Mouse (Mus musculus): ENCODE data around the gene Gm49486.

The Gm49486 gene

DNA sequence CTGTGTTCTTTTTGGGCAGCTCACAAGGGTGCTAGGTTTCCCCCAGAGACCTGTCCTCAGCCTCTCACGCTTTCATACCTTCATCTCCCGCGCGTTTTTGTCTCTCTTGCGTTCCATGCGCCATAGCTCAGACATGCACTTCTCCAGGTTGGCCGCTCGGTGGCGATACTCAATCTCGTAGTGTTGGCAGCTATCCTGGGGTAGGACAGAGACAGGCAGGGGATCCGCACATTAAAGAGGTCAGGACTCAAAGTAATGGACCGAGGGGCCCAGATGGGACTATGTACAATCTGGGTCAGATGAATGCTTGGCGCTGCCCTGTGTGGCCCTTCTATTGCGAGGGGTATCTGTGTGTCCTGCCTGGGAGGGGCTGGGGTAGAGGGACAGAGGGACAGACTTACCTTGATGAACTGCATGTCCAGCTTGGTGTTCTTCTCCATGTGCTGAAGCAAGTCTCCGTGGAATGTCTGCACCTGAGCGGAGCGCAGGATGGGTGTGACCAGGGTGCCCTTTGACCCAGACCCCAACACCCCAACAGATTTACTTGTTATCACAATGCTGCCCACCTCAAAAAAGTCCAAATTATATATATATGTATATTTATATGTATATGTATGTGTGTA is 42.0 kb downstream of the Gm49486 start:
- Histone ChIP-seq H3K36me3 (ENCODE audit: control insufficient read depth, insufficient read depth, low read length, poor library complexity, severe bottlenecking) (no peaks in the 10 kb centered on the region), H3K27me3 (ENCODE audit: control insufficient read depth, insufficient read depth, low read length, poor library complexity, severe bottlenecking) (no peaks in the 10 kb centered on the region)
- peak; percentile 71 for DNase-seq (ENCODE audit: low read depth, low spot score)

DNA sequence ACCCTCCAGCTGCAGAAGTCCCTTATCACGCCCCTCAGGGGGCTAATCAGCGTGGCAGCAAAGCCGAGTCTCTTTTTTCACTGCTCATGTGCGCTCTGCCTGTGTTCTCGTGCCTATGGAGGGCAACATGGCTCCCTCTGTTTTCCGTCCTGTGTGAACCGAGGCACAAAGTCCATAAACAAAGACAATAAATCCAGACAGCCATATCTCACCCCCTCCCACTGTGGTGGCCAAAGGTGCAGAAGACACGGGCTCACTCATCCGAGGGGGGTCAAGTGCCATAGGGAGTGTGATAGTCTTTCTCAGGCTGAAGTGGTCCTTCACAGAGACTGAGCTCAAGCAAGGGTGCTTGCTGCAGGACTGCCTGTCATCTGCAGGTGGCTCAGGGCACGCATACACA is 43.8 kb downstream of the Gm49486 start:
- no peak for DNase-seq (ENCODE audit: low read depth, low spot score)
- H3K36me3 ChIP-seq (ENCODE audit: control insufficient read depth, insufficient read depth, low read length, poor library complexity, severe bottlenecking): no peaks in the 10 kb centered on the region
- H3K27me3 ChIP-seq (ENCODE audit: control insufficient read depth, insufficient read depth, low read length, poor library complexity, severe bottlenecking): no peaks in the 10 kb centered on the region

DNA sequence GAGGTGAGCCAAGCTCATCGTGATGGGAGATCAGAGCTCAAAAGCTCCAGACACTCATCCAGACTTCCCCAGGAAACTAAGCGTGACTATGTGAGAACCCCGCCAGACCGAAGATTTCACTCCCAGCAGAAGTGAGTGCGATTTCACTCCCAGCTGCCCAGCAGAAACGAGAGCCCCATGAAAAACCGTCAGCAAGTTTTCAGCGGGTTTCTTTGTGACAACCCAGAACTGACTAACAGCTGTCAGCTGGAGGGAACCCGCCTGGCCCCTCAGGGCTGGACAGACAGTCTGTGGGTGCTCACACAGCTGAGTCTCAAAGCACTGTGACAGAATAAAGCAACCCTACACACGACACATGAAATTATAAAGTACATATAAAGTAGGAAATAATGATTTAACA is 48.5 kb downstream of the Gm49486 start:
- Histone ChIP-seq H3K27me3 (ENCODE audit: control insufficient read depth, insufficient read depth, low read length, poor library complexity, severe bottlenecking) (no peaks in the 10 kb centered on the region), H3K36me3 (ENCODE audit: control insufficient read depth, insufficient read depth, low read length, poor library complexity, severe bottlenecking) (no peaks in the 10 kb centered on the region)
- DNase-seq (ENCODE audit: low read depth, low spot score): no peak

DNA sequence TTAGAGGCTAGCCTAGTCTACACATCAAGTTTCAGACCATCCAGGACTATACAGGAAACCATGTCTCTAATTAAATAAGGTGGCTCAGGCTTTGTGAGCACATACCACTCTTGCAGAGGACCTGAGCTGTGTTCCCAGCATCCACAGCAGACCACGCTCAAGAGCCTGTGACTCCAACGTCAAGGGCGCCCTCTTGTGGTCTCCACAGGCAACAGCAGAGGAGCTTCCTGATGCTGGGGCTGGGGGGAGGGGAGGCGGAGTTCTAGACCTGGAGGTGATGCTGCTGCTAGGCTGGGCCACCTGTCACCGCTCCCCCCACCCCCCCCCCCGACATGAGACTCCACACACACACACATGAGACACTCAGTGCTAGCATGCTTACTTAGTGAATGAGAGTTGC is 51.0 kb downstream of the Gm49486 start:
- DNase-seq (ENCODE audit: low read depth, low spot score): peak; percentile 56
- no peaks in the 10 kb centered on the region for H3K27me3 ChIP-seq (ENCODE audit: control insufficient read depth, insufficient read depth, low read length, poor library complexity, severe bottlenecking)
- no peaks in the 10 kb centered on the region for H3K36me3 ChIP-seq (ENCODE audit: control insufficient read depth, insufficient read depth, low read length, poor library complexity, severe bottlenecking)

DNA sequence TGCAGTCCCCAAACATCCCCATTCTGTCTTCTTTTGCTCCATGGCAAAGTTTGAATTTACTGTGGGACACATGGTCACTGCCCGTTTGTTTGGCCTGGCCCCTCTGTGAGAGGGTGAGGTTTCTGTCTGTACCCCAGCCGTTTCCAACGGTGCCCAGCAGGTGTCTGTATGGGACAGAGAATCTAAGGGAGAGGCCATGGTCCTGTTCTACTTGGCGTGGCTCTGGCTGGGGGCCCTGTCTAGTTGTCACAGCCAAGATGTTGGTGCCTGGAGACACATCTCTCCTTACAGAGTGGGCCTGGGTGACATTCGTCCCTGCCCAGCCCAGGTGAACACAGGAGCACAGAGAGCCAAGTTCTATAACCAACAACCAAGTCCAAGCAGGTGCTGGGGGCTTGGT is 51.7 kb downstream of the Gm49486 start:
- H3K27me3 ChIP-seq (ENCODE audit: control insufficient read depth, insufficient read depth, low read length, poor library complexity, severe bottlenecking): no peaks in the 10 kb centered on the region
- H3K36me3 ChIP-seq (ENCODE audit: control insufficient read depth, insufficient read depth, low read length, poor library complexity, severe bottlenecking): no peaks in the 10 kb centered on the region
- DNase-seq (ENCODE audit: low read depth, low spot score): no peak

DNA sequence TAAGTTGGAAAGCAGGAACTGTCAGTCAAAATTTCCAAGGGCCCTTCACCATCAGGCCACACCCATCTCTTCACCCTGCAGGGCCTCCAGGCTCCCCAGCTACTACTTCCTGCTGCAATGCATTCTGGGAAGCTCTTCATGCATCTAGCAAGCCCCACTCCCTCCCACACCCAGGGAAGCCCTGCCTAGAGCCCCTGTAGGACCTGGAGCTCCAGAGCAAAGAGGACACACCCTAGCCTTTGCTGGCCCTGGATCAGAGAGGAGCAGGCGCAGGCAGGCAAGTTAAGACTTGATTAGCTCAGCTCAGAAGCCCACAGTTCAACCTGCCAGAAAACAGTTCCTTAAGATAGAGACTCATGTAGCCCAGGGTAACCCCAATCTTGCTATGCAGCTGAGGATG is 52.2 kb downstream of the Gm49486 start:
- Histone ChIP-seq H3K36me3 (ENCODE audit: control insufficient read depth, insufficient read depth, low read length, poor library complexity, severe bottlenecking) (no peaks in the 10 kb centered on the region), H3K27me3 (ENCODE audit: control insufficient read depth, insufficient read depth, low read length, poor library complexity, severe bottlenecking) (no peaks in the 10 kb centered on the region)
- DNase-seq (ENCODE audit: low read depth, low spot score): peak; percentile 31

DNA sequence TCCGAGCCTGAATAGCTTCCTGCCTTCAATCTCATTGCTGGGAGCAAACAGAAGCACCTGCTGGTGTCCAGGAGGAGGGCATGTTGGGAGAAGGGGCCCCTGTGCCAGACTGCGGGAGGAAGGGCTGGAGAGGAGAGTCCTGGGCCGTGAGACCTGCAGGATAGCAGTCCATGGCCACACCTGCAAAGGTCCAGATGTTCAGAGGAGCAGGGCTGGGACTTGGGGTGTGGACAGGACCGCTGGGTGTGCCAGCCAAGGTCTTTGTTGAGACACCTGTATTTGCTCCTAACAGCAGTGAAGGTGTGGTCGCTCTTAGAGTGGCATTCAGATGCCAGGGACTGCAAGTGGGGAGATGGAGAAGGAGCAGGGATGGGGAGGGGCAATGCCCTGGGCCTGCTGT is 53.2 kb downstream of the Gm49486 start:
- no peak for DNase-seq (ENCODE audit: low read depth, low spot score)
- Histone ChIP-seq H3K27me3 (ENCODE audit: control insufficient read depth, insufficient read depth, low read length, poor library complexity, severe bottlenecking) (no peaks in the 10 kb centered on the region), H3K36me3 (ENCODE audit: control insufficient read depth, insufficient read depth, low read length, poor library complexity, severe bottlenecking) (no peaks in the 10 kb centered on the region)

DNA sequence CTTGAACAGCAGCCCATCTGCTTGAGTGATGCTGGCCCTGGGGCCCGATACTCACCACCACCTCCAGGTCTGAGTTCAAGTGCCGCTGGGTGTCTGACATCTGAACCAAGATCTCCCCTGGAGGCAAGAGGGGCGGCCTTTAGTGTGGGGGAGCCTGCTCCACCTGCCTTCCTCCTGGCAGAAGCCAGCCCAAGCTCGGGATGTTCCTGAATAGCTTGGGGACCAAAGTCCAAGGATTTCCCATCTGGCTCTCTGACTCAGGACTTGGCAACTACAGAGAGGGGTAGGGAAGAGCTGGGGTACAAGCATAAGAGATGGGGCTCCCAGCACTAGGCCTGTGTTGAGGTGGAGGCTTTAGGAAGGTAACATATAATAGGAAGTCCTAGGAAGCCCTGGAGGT is 54.2 kb downstream of the Gm49486 start:
- Histone ChIP-seq H3K36me3 (ENCODE audit: control insufficient read depth, insufficient read depth, low read length, poor library complexity, severe bottlenecking) (no peaks in the 10 kb centered on the region), H3K27me3 (ENCODE audit: control insufficient read depth, insufficient read depth, low read length, poor library complexity, severe bottlenecking) (no peaks in the 10 kb centered on the region)
- DNase-seq (ENCODE audit: low read depth, low spot score): no peak

DNA sequence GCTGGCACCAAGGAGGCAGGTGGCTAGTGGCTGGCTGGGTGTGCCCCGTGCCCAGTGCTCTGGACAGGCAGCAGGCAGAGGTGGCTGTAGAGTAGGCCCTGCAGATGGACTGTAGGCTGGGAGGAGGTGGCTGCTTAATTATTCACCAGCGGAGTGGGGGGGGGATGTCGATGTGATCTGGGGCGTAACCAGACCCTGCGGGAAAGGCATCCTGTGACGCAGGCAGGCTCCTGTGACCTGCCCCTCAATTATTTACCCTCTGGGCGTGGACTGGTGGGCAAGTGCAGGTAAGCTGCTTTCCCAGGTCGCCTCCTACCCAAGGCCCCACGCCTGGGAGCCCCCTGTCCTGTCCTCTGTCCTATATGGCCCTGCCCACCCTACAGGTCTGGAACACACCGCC is 56.2 kb downstream of the Gm49486 start, which contains the start of gene Baiap2l2:
Baiap2l2 (minus strand) TSS at position 139 of the 400 bp plus-strand sequence.
- no peaks in the 10 kb centered on the region for H3K27me3 ChIP-seq (ENCODE audit: control insufficient read depth, insufficient read depth, low read length, poor library complexity, severe bottlenecking)
- no peaks in the 10 kb centered on the region for H3K36me3 ChIP-seq (ENCODE audit: control insufficient read depth, insufficient read depth, low read length, poor library complexity, severe bottlenecking)
- no peak for DNase-seq (ENCODE audit: low read depth, low spot score)

DNA sequence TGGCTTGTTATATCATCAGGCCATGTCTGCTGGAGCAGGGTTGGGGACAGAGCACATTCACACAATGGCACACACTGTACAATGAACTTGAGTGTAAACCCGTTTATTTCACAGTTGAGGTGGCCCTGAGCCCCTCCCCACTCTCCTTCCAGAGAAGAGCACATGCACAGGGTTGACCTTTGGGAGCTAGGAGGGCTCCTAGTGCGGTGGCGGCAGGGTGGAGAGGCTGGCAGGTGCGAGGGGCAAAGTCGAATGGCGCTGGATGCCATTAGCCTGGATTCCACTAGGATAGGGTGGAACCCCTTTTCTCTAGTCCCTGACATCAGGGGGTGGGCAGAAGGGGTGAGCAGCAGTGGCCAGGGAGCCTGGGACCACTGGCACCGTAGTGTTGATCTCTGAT is 57.0 kb downstream of the Gm49486 start:
- Histone ChIP-seq H3K36me3 (ENCODE audit: control insufficient read depth, insufficient read depth, low read length, poor library complexity, severe bottlenecking) (no peaks in the 10 kb centered on the region), H3K27me3 (ENCODE audit: control insufficient read depth, insufficient read depth, low read length, poor library complexity, severe bottlenecking) (no peaks in the 10 kb centered on the region)
- no peak for DNase-seq (ENCODE audit: low read depth, low spot score)

DNA sequence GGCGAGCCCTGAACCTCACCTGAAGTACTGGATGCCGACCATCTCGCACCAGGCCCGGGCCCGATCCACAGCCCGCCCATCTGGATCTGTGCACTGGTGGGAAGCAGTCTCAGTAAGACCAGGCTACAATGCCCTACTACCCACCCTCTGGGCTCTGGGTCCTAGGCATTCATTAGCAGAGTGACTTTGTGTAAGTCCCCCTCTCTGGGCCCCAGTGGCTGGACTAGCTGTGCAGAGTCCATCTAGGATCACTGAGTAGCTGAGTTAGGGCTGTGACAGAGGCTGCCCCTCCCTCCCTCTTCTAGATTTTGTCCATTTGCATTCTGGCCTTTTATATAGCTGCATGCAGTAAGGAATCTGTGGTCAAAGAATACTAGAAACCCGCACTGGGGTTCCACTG is 57.9 kb downstream of the Gm49486 start:
- Histone ChIP-seq H3K36me3 (ENCODE audit: control insufficient read depth, insufficient read depth, low read length, poor library complexity, severe bottlenecking) (no peaks in the 10 kb centered on the region), H3K27me3 (ENCODE audit: control insufficient read depth, insufficient read depth, low read length, poor library complexity, severe bottlenecking) (no peaks in the 10 kb centered on the region)
- no peak for DNase-seq (ENCODE audit: low read depth, low spot score)

DNA sequence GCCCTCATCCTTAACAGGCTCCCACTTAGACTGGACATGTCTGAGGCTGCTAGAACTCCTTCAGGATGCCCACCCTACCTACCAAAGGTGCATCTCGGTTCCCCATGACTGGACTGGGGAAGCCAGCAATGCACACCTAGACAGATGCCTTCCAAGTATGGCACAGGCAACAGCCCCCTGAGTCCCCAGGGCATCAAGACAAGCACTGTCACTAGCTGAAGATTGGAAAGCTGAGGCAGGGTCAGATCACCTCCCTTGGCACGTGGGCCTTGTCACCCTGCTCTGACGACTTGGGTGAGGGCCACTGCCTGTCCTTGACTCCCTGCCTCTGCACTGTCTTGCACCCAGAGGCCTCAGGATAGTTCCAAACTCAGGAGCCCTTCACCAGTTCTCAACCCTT is 59.2 kb downstream of the Gm49486 start:
- Histone ChIP-seq H3K36me3 (ENCODE audit: control insufficient read depth, insufficient read depth, low read length, poor library complexity, severe bottlenecking) (no peaks in the 10 kb centered on the region), H3K27me3 (ENCODE audit: control insufficient read depth, insufficient read depth, low read length, poor library complexity, severe bottlenecking) (no peaks in the 10 kb centered on the region)
- no peak for DNase-seq (ENCODE audit: low read depth, low spot score)

DNA sequence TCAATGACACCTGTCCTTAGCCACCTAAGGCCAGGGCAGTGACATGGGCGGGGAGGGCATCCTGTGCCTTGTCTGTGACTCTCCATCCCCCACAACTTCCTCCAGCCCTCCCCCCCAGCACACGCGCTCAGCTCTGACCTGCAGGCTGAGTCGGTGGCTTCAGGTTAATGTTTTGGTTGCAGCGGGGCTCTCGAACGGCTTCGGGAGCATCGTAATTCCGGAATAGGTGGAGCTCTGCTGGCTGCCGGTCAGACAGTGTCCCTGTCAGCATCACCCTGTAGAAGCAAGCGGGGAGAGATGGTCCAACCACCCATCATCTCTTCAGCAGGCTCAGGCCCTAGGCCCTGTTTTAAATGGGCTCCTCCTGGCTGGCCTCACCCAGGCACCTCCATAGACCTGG is 60.2 kb downstream of the Gm49486 start:
- Histone ChIP-seq H3K36me3 (ENCODE audit: control insufficient read depth, insufficient read depth, low read length, poor library complexity, severe bottlenecking) (no peaks in the 10 kb centered on the region), H3K27me3 (ENCODE audit: control insufficient read depth, insufficient read depth, low read length, poor library complexity, severe bottlenecking) (no peaks in the 10 kb centered on the region)
- no peak for DNase-seq (ENCODE audit: low read depth, low spot score)

DNA sequence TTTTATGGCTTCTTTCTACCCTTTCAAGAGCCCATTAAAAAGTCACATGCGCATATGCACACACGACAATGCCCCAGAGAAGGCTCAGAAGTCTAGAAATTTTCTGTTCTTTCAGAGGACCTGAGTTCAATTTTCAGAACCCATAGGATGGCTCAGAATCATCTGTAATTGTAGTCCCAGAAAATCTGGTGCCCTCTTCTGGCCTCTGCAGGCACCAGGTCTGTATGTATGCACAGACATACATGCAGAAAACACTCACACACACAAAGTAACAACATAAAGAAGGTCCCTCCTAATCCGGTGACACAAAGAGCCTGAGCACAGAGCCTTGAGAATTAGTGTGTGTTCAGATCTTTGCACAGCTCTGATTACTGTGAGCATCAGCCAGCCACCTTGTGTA is 61.1 kb downstream of the Gm49486 start:
- DNase-seq (ENCODE audit: low read depth, low spot score): no peak
- Histone ChIP-seq H3K27me3 (ENCODE audit: control insufficient read depth, insufficient read depth, low read length, poor library complexity, severe bottlenecking) (no peaks in the 10 kb centered on the region), H3K36me3 (ENCODE audit: control insufficient read depth, insufficient read depth, low read length, poor library complexity, severe bottlenecking) (no peaks in the 10 kb centered on the region)

DNA sequence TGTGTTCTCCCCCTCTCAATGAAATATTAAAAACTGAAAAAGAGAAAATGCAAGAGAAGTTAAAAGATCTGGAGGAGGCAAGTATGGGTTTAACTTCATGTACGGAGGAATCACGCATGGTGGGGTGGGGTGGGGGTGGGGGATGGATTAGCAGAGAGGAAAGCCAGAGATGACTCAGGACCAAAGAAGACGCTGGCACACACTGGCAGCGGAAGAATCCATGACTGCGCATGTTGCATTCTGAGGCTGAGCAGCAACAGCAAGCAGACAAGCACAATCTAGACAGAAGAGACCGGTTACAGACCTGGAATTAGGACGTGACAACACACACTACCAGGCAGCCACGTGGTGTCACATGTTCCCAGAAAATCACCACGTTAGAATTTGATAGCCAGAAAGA is 63.6 kb downstream of the Gm49486 start:
- Histone ChIP-seq H3K27me3 (ENCODE audit: control insufficient read depth, insufficient read depth, low read length, poor library complexity, severe bottlenecking) (no peaks in the 10 kb centered on the region), H3K36me3 (ENCODE audit: control insufficient read depth, insufficient read depth, low read length, poor library complexity, severe bottlenecking) (no peaks in the 10 kb centered on the region)

DNA sequence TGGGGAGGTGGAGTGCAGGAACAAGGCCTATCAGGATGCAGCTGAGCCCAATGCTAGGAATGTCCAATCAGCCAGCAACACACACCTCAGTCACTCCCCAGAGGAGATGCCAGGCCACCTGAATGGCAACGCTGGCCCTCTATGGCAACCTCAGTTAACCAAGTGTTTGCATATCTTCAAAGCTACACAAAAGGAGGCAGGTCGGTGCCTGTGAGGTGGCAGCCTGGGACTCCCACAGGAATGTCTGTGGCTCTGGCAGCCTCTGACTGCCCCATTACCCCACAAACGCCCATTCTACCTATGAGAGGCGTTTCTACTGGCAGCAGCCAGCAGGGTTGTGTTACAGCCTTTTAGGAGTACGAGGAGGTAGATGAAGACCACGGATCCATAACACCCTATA is 69.4 kb downstream of the Gm49486 start:
- Histone ChIP-seq H3K36me3 (ENCODE audit: control insufficient read depth, insufficient read depth, low read length, poor library complexity, severe bottlenecking) (no peaks in the 10 kb centered on the region), H3K27me3 (ENCODE audit: control insufficient read depth, insufficient read depth, low read length, poor library complexity, severe bottlenecking) (no peaks in the 10 kb centered on the region)
- no peak for DNase-seq (ENCODE audit: low read depth, low spot score)

More for the DNA sequence above, 63.6 kb downstream of the Gm49486 start:
- DNase-seq (ENCODE audit: low read depth, low spot score): no peak

Data from splenic B cell, adult 2 months (primary cell).